Mouse (Mus musculus): ENCODE data around the gene Misp.

Gene Misp

GRCm38 (mm10) chr10:79854801-79855541 is 34.2 kb downstream of the Misp start:
- no peak for DNase-seq (ENCODE audit: low read depth, low spot score)

GRCm38 (mm10) chr10:79855558-79856184 is 34.9 kb downstream of the Misp start:
- no peak for DNase-seq (ENCODE audit: low read depth, low spot score)

GRCm38 (mm10) chr10:79856280-79856679 is 35.5 kb downstream of the Misp start:
- DNase-seq (ENCODE audit: low read depth, low spot score), result no peak

- DNase-seq (ENCODE audit: low read depth, low spot score), result no peak
These were observed 36.1 kb downstream of the Misp start for GRCm38 (mm10) chr10:79856704-79857451.

GRCm38 (mm10) chr10:79857452-79857811 is 36.6 kb downstream of the Misp start:
- DNase-seq (ENCODE audit: low read depth, low spot score), result no peak

- DNase-seq (ENCODE audit: low read depth, low spot score), result no peak
These were observed 37.1 kb downstream of the Misp start for GRCm38 (mm10) chr10:79857894-79858293.

- no peak for DNase-seq (ENCODE audit: low read depth, low spot score)
These were observed 37.8 kb downstream of the Misp start for GRCm38 (mm10) chr10:79858416-79859074.

GRCm38 (mm10) chr10:79859116-79859515 is 38.3 kb downstream of the Misp start:
- DNase-seq (ENCODE audit: low read depth, low spot score), result no peak

- DNase-seq (ENCODE audit: low read depth, low spot score), result no peak
These were observed 39.5 kb downstream of the Misp start for GRCm38 (mm10) chr10:79860079-79860911.

GRCm38 (mm10) chr10:79861230-79862048 is 40.6 kb downstream of the Misp start:
- DNase-seq (ENCODE audit: low read depth, low spot score), result no peak

- no peak for DNase-seq (ENCODE audit: low read depth, low spot score)
These were observed 41.4 kb downstream of the Misp start for GRCm38 (mm10) chr10:79862049-79862788.

GRCm38 (mm10) chr10:79862925-79863324 is 42.1 kb downstream of the Misp start:
- DNase-seq (ENCODE audit: low read depth, low spot score), result no peak

GRCm38 (mm10) chr10:79864351-79865188 is 43.8 kb downstream of the Misp start:
- no peak for DNase-seq (ENCODE audit: low read depth, low spot score)

- no peak for DNase-seq (ENCODE audit: low read depth, low spot score)
These were observed 44.4 kb downstream of the Misp start for GRCm38 (mm10) chr10:79865189-79865601.

- no peak for DNase-seq (ENCODE audit: low read depth, low spot score)
These were observed 45.1 kb downstream of the Misp start for GRCm38 (mm10) chr10:79865801-79866295.

GRCm38 (mm10) chr10:79866601-79867000 is 45.8 kb downstream of the Misp start:
- DNase-seq (ENCODE audit: low read depth, low spot score), result no peak

GRCm38 (mm10) chr10:79871845-79872244 is 51.1 kb downstream of the Misp start:
- DNase-seq (ENCODE audit: low read depth, low spot score), result no peak

GRCm38 (mm10) chr10:79872862-79873261 is 52.1 kb downstream of the Misp start:
- DNase-seq (ENCODE audit: low read depth, low spot score), result no peak
